Mouse (Mus musculus): ENCODE measurements around the gene Degs2.

Gene Degs2

GRCm38 (mm10) chr12:108699576-108699975, 2.5 kb downstream of the Degs2 start:
- DNase-seq: peak in 1 of 2 experiments; percentile 5

- peak; percentile 1 to 9 for DNase-seq
Observed at GRCm38 (mm10) chr12:108698697-108699471, 3.2 kb downstream of the Degs2 start.

- no peak for DNase-seq
Observed at GRCm38 (mm10) chr12:108694223-108694622, 7.9 kb downstream of the Degs2 start.

- no peak for DNase-seq
Observed at GRCm38 (mm10) chr12:108693592-108693991, 8.5 kb downstream of the Degs2 start.

GRCm38 (mm10) chr12:108690529-108690928, 11.6 kb downstream of the Degs2 start:
- peak in 1 of 2 experiments; percentile 4 for DNase-seq

GRCm38 (mm10) chr12:108689167-108689566, 12.9 kb downstream of the Degs2 start:
- no peak for DNase-seq

GRCm38 (mm10) chr12:108686926-108687325, 15.2 kb downstream of the Degs2 start:
- no peak for DNase-seq

GRCm38 (mm10) chr12:108686463-108686862, 15.7 kb downstream of the Degs2 start:
- DNase-seq: peak; percentile 75 to 87

- no peak for DNase-seq
Observed at GRCm38 (mm10) chr12:108682240-108683023, 19.7 kb downstream of the Degs2 start.

- no peak for DNase-seq
Observed at GRCm38 (mm10) chr12:108680861-108681260, 21.3 kb downstream of the Degs2 start.

GRCm38 (mm10) chr12:108678366-108678765, 23.7 kb downstream of the Degs2 start:
- DNase-seq: no peak

GRCm38 (mm10) chr12:108677116-108677515, 25.0 kb downstream of the Degs2 start:
- no peak for DNase-seq

GRCm38 (mm10) chr12:108675614-108676401, 26.3 kb downstream of the Degs2 start:
- no peak for DNase-seq

- DNase-seq: no peak
Observed at GRCm38 (mm10) chr12:108674916-108675315, 27.2 kb downstream of the Degs2 start.

GRCm38 (mm10) chr12:108674502-108674901, 27.6 kb downstream of the Degs2 start:
- DNase-seq: no peak

GRCm38 (mm10) chr12:108673546-108673945, 28.6 kb downstream of the Degs2 start:
- no peak for DNase-seq

- peak; percentile 40 to 57 for DNase-seq
Observed at GRCm38 (mm10) chr12:108672908-108673307, 29.2 kb downstream of the Degs2 start.

- peak in 1 of 2 experiments; percentile 57 for DNase-seq
Observed at GRCm38 (mm10) chr12:108671541-108671940, 30.6 kb downstream of the Degs2 start.

GRCm38 (mm10) chr12:108668606-108669235, 33.4 kb downstream of the Degs2 start:
- no peak for DNase-seq

- DNase-seq: peak; percentile 74 to 75
Observed at GRCm38 (mm10) chr12:108657350-108657749, 44.8 kb downstream of the Degs2 start.

- no peak for DNase-seq
Observed at GRCm38 (mm10) chr12:108653358-108654335, 48.5 kb downstream of the Degs2 start.
